Mouse (Mus musculus): Measurements from ENCODE around the gene Smco4.
A peak's percentile ranks its signal among the peaks of the same experiment; 100 is the strongest.
"Not testable (repeated sequence)": the region's sequence is repeated elsewhere in the genome, so short reads cannot be mapped to it uniquely, and the experiment has no call there.

Gene Smco4

DNA sequence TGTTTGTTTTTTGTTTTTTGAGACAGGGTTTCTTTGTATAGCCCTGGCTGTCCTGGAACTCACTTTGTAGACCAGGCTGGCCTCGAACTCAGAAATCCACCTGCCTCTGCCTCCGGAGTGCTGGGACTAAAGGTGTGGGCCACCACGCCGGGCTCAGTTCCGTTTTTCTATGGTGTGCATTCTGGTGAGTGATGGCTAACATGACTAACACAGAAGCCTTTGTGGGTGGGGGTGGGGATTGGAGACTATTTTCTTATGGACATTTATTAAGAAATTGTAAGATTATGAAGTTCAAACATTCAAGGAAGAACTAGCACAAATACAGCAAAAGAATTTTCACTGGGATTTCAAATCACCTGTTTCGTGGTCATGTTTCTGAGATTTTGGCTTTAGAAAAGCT, 57.8 kb downstream of the Smco4 start:
- DNase-seq, result not testable (repeated sequence)

DNA sequence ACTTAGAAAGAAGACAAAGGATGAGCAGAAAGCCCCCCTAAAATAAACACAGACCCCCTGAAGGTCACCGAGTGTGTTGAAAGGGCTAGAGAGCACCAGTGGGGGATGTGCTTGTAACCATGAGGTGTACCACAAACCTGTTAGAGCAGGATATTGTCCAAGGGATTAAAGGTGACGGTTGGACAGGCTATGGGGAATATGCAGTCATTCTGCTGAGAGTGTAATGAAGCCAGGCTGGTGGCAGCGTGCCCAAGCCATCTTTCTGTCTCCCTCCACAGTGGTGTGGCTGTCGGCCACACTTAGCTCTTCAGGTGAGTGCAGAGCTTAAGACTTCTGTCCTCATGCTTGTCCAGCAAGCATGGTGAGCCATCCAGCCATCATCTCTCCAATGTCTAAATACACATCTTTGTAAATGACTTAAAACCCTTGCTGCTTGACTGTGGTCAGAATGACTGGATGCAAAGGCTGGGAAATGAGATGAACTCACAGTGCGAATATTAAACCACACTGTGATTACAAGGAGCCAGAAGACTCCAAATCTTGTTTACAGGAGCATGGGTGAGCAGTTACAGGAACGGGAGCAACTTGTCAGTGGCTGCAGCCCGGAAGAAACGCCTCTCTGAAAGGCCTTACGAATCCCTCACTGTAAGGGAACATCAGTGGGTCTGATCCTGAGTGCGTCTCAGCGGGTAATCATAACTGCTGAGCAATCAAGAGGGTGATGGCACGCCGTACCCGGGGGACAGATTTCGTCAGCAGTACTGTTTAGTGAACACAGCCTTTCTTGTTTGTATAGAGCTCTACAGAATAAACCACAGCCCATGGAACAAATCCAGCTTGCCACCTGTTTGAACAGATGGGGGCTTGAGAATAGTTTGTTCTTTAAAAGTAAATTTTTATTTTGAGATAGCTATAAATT, 59.0 kb downstream of the Smco4 start:
- no peak for DNase-seq

DNA sequence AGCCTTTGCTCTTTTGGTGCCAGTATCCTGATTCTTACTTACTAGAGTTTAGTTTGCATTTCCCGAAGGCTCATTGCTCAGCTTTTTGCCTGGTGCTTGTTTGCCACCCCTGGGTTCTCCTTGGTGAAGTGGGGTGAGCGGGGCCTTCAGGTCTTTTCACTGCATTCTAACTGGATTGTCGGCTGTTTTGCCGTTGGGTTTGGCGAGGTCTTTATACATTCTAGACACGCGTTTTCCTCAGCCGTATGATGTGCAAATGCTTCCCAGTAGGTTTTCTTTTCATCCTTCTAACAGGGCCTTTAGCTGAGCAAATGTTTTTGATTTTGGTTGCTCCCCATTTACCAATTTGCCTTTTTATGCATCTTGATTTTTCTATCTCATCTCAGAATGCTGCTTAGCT, 60.1 kb downstream of the Smco4 start:
- DNase-seq, result no peak

DNA sequence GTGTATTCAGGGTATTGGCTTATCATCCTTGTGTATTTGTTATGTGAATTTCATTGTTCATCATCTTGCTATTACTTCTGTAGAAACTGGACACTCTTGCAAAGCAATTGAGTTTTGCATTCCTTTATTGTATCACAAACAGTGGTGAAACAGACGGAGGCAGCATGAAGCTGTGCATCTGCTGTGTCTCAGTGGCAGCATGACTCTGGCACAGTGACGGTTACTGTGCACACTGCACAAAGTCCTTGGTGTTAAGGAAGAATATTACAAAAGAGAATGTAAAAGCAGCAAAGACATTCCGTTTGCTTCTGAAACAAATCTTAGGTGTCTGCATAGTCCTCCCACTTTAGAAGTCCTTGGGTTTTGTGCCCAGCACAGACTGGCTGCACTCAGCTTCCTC, 67.2 kb downstream of the Smco4 start:
- DNase-seq, result no peak

DNA sequence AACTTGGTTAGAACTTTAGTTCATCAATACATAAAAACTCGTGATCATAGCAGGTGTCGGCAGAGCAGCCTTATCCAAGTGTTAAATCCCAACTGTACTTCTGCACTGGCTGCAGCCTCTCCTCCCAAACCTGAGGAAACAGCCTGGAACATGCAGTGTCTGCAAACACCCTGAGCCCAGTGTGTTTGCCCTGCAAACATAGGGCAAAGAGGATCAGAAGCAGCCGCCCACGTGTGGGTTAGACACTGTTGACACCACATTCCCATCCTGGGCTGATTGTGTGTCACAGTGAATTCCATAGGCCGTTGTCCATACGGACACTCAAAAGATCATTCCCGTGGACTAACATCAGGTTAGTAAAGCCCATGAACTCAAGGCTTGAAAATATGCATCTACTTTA, 69.1 kb downstream of the Smco4 start:
- DNase-seq, result no peak

DNA sequence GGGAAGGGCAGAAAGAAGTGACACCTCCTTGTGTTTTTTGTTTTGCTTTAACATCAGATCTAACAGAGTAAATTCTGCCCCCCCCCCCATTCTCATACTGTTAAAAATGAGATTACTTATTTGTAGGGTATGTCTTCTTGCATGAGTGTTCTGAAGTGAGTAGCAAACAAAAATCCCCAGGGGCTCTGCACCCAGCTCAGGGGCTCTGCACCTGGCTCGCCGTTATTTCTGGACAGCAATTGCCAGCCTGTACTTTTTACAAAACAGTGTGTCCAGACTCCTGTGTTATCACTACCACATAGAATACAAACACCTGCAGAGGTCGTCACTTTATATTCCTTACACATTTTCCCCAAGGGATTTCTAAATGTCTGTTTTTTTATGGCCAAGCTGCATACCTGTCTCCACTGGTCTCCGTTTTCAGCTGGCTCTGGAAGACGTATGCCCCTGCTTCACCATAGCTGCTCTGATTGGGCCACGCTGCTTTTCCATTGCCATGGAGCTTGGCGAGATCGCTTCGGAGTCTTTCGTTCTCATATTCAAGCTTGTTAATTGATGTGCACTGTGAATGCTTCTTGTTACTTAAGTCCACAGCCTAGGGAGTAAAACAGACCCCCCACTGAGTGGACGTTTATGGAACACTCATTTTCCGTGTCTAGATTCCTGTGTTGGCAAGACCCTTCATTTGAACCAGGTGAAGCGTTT, 81.7 kb downstream of the Smco4 start:
- no peak for DNase-seq

DNA sequence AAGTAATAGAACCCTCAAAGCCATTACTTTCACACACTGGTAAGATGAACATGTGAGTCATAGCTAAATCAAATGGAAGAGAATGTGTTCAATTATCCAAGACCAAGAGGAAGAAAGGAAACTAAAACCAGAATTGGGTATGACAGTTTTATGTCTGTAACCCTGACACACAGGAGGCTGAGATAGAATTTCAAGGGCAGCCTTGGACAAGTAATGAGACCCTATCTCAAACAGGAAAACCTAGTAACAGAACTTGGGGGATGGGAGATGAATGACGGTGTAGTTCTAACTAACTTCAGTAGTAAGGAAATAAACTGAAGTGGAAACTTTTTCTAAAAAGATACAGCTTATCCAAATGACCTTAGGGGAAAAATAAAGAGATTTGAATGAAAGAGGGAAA, 85.2 kb downstream of the Smco4 start:
- DNase-seq, result no peak

DNA sequence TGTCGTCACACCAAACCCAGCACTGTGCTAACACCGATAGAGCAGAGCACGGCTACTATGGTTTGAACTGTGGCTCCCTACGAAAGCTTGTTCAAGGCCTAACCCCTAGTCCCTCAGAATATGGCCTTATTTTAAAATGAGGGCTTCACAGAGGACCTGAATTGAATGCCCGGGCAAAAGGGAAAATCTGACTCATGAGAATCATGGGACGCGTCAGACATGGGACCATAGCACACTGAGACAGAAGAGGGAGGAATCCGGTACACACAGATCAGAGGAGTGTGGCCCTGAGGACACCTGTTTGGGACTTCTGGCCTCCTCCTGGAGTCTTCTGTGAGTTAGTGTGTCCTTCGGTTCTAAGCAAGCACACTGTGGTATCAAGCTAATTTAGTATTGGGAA, 85.7 kb downstream of the Smco4 start:
- no peak for DNase-seq

DNA sequence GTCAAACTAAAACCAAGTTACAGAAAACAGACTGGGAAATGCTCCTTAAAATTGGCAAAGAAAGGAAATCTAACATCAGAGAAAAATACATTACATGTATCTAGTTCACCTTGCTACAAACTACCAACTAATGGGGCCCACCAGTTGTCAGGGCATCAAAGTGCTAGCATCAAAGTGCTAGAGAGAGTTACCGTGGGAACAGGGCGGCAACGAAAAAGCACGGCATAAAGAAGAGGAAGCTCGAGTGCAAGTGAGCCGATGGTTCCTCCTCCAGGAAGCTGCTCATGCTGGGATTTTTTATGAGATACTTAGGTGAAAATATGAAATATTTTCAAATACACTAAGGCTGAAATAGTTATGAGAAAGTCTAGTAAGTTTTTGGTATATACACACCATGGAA, 86.9 kb downstream of the Smco4 start:
- DNase-seq, result no peak

DNA sequence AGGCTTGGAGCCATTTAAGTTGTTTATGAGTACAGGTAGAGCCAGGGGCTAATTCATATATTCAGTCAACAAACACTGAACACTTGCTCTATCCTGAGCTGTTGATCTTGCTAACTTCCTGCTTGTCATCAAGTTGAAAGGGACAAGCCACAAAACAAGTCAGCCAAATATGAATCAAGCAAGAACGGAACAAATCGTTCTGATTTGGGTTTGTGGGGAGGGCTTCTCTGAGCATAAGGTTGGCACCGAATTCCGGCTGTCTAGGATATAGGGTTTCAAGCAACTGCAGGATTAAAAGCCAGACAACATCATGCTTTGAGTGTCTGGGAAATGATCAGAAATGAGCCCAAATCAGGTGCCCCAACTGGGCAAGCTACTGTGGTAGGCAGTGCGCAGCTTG, 88.8 kb downstream of the Smco4 start:
- DNase-seq, result no peak

DNA sequence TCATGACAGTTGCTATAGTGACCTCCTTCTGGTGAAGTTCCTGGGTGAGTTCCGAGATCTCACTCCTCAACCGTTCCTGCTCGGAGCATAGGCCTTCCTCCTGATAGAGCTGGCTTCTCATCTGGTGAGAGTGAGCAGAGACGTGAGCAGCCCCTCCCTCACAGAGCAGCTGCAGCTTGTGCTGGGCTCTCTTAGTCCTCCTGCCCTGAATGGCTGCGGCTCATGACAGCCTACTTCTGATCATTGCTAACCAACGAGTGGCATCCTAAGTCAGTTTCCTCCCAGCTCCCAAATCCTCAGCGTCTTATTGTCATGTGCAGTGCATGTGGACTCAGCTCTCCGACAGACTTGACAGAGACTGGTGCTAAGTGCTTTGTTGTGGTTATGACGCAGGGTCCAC, 91.0 kb downstream of the Smco4 start:
- no peak for DNase-seq

DNA sequence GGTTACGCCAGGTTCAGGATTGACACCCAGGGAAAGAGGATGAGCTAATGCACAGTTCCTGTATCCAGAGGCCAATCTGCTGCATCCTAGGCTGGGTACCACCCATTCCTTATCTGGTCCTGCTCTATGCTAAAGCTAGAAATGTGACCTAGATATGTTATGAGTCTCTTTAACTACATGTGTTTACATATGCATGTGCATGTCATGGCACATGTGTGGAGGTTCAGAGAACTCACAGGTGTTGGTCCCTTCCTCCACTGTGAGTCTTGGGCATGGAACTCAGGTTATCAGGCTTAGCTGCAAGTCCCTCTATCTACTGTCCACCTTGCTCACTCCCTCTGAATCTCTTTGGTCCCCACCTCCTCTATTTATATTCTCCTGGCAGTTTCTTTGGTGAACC, 92.7 kb downstream of the Smco4 start:
- no peak for DNase-seq

DNA sequence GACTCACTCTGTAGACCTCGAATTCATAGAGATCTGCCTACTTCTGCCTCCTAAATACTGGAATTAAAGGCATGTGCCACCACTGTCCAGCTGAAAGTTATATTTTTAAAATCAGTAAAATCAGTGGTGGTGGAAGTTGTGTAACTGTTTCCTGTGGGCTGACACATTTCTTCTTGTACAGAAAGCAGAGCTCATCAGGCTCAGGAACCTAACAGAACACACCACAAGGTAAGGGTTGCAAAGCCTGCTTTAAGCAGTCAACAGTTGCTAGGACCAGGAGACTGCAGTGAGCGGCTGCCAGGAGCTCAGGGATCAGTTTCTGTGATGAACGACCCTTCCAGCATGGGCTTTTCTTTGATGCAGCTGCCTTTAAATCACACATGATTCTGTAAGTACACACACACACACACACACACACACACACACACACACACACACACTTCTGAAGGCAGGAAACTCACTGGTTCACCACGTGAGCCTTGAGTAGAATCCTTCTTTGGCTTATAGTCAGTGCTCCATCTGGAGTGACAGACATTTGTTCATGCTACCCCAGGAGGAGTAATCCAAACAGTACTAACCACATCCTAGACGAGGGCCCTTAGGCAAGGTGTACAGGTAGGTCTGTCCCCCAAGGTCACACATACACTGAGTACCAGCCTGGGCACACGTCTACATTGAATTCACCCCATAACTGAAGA, 94.1 kb downstream of the Smco4 start:
- no peak for DNase-seq

DNA sequence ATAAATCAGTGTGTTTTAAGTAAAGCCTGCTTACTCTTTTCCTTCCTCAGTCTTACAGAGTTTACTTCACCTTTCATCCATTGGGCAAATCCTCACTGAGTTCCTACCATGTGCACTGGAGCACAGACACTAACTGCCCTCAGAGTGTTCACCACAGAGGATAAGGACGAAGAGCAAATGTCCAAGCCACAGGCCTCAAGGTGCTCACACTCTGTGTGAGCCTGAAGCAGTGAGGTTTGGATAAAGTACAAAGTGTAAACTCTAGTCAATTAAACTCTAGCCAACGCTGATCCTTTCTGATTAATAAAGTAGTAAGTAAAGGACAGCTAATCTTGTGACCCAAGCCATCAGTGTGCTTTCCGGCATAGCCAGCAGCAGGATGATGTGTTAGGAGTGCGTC, 100.9 kb downstream of the Smco4 start:
- DNase-seq, result peak; percentile 43
